In the genomic region with DNA sequence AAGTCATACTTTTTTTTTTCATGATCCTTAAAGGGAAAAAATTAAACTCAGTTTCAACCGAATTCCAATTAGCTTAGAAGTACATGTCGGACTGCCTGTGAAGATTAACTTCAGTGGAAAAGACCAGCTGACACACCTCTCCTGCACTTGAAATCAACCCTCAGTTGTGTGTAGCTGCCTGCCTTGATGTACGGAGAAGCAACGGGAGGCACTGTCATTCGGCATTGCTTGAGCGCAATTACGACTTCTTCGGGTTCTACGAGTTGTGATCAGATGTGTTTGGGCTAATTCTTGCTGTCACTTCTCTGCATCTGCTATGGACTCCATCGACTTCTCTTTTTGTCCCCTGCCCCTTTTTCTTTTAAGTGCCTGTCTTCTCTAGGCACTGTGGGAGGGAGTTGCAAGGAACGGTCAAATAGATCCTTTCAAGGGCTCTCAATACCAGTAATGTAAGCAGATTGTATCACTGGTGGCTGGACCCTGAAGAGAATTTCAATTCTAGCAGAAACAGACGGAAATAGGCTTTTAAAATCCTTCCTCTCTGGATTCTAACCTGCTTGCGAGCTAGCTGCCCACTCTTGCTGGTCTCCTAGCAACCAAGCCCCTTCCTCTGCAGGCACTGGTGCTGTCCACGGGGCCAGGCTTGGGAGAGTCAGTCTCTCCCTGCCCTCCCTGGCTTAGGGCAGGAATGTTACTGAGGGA, we compare ENCODE assay signal across 10 mouse cellular contexts. TPM values are rescaled to one million over a fixed set of nuclear protein-coding genes. Genes with fewer than 3 reads are reported as not detected.
DNase-seq lines count a peak whose midpoint lies in the region; ATAC-seq and TF ChIP-seq lines count a peak whose summit lies in the region.
"Had no signal": no experiment of that assay in that cellular context is flagged by ENCODE, and none has a peak within 500 bp of the region (broad histone marks: within the 10 kb centered on the region; RNA-seq: fewer than 3 reads in every experiment).

No protein-coding gene starts in this region.

- peak overlapping the region; percentile 35; the same call in 1 of the 2 replicates for H3K27ac ChIP-seq in intestine, embryonic 14.5 days (ENCODE audit: low read depth)
- no peak overlapping the region for H3K27ac ChIP-seq in intestine, postnatal 0 days (ENCODE audit: low read depth, low read length)
- peak overlapping the region; percentile 32; the same call in 1 of the 2 replicates for H3K27ac ChIP-seq in hindbrain, embryonic 12.5 days
- peak overlapping the region; percentile 84 for H3K27ac ChIP-seq in midbrain, embryonic 16.5 days (ENCODE audit: low read length)

- 29% methylated on average over 14 of the region's 14 CpGs for WGBS in intestine, embryonic 14.5 days
- WGBS in intestine, postnatal 0 days = 46% methylated on average over 14 of the region's 14 CpGs
- WGBS in hindbrain, embryonic 12.5 days = 20% methylated on average over 14 of the region's 14 CpGs
- 8% methylated on average over 14 of the region's 14 CpGs for WGBS in midbrain, embryonic 16.5 days

- no peak overlapping the region for H3K4me3 ChIP-seq in intestine, embryonic 14.5 days (ENCODE audit: low read depth, low read length)
- H3K4me3 ChIP-seq in intestine, postnatal 0 days (ENCODE audit: low read depth, low read length) = no peak overlapping the region
- H3K4me3 ChIP-seq in hindbrain, embryonic 12.5 days = peak overlapping the region; percentile 6; the same call in 1 of the 2 replicates
- peak overlapping the region; percentile 14; the same call in 1 of the 2 replicates for H3K4me3 ChIP-seq in midbrain, embryonic 16.5 days (ENCODE audit: low read depth, low read length)
- H3K4me3 ChIP-seq: megakaryocyte, embryonic 14.5 days had no signal

- DNase-seq in intestine, embryonic 14.5 days (ENCODE audit: low spot score) = peak; percentile 56
- DNase-seq in embryo, embryonic 11 days = peak; percentile 79
- DNase-seq in c-Kit-positive CD71-positive TER-119-positive erythroid progenitor cells, embryonic 14.5 days (ENCODE audit: low spot score) = no peak
- DNase-seq in spleen, postnatal 14 days (ENCODE audit: low spot score in 2 of 2) = no peak
- DNase-seq in layer of hippocampus, adult 9-10 months (ENCODE audit: low spot score) = no peak

- no peak for ATAC-seq in intestine, embryonic 14.5 days (replicated peaks; ENCODE audit: low FRiP score, low TSS enrichment, low read depth)
- no peak for ATAC-seq in intestine, postnatal 0 days
- peak; percentile 81 for ATAC-seq in hindbrain, embryonic 12.5 days (ENCODE audit: low FRiP score)
- ATAC-seq in midbrain, embryonic 16.5 days = peak; percentile 96

- peak overlapping the region; percentile 32 for H3K4me2 ChIP-seq in intestine, embryonic 14.5 days (ENCODE audit: low read length)
- H3K4me2 ChIP-seq in intestine, postnatal 0 days (replicated peaks; ENCODE audit: low read depth) = no peak overlapping the region; the same call in 1 of the 2 replicates
- peak overlapping the region; percentile 50 for H3K4me2 ChIP-seq in hindbrain, embryonic 12.5 days (replicated peaks)
- peak overlapping the region; percentile 49 for H3K4me2 ChIP-seq in midbrain, embryonic 16.5 days (ENCODE audit: low read length)

- H3K4me1 ChIP-seq in intestine, embryonic 14.5 days (replicated peaks; ENCODE audit: control insufficient read depth, insufficient read depth, low read length) = peaks cover 20% of the 10 kb centered on the region
- H3K4me1 ChIP-seq in intestine, postnatal 0 days (replicated peaks; ENCODE audit: control insufficient read depth, insufficient read depth, low read length) = no peaks in the 10 kb centered on the region
- peaks cover 30% of the 10 kb centered on the region for H3K4me1 ChIP-seq in hindbrain, embryonic 12.5 days
- peaks cover 31% of the 10 kb centered on the region for H3K4me1 ChIP-seq in midbrain, embryonic 16.5 days (ENCODE audit: control insufficient read depth, insufficient read depth, low read length)
- H3K4me1 ChIP-seq: megakaryocyte, embryonic 14.5 days had no signal

- H3K9me3 ChIP-seq in intestine, embryonic 14.5 days (ENCODE audit: control insufficient read depth, low read length) = no peaks in the 10 kb centered on the region
- H3K9me3 ChIP-seq in intestine, postnatal 0 days (ENCODE audit: control insufficient read depth) = no peaks in the 10 kb centered on the region
- no peaks in the 10 kb centered on the region for H3K9me3 ChIP-seq in hindbrain, embryonic 12.5 days (replicated peaks)
- H3K9me3 ChIP-seq in midbrain, embryonic 16.5 days (replicated peaks; ENCODE audit: control insufficient read depth, low read length, poor library complexity, severe bottlenecking) = no peaks in the 10 kb centered on the region
- H3K9me3 ChIP-seq: megakaryocyte, embryonic 14.5 days had no signal

- no peaks in the 10 kb centered on the region for H3K36me3 ChIP-seq in intestine, embryonic 14.5 days (ENCODE audit: control insufficient read depth, insufficient read depth, low read length)
- no peaks in the 10 kb centered on the region for H3K36me3 ChIP-seq in intestine, postnatal 0 days (ENCODE audit: control insufficient read depth, insufficient read depth)
- H3K36me3 ChIP-seq in hindbrain, embryonic 12.5 days = no peaks in the 10 kb centered on the region
- no peaks in the 10 kb centered on the region for H3K36me3 ChIP-seq in midbrain, embryonic 16.5 days (ENCODE audit: control insufficient read depth, insufficient read depth, low read length)

- TF ChIP-seq CTCF in intestine, postnatal 0 days (IDR thresholded peaks at IDR 0.05; ENCODE audit: low read depth) = no peak

- no peaks in the 10 kb centered on the region for H3K27me3 ChIP-seq in intestine, embryonic 14.5 days (replicated peaks; ENCODE audit: control insufficient read depth, insufficient read depth, low read length)
- no peaks in the 10 kb centered on the region for H3K27me3 ChIP-seq in intestine, postnatal 0 days (replicated peaks; ENCODE audit: control insufficient read depth, insufficient read depth, low read length)
- peaks cover 3% of the 10 kb centered on the region; the same call in 1 of the 2 replicates for H3K27me3 ChIP-seq in hindbrain, embryonic 12.5 days
- no peaks in the 10 kb centered on the region for H3K27me3 ChIP-seq in midbrain, embryonic 16.5 days (ENCODE audit: control insufficient read depth, insufficient read depth, low read depth, low read length)
- H3K27me3 ChIP-seq: CH12.LX had no signal

- H3K9ac ChIP-seq in intestine, embryonic 14.5 days (ENCODE audit: low read length) = no peak overlapping the region
- no peak overlapping the region for H3K9ac ChIP-seq in intestine, postnatal 0 days (ENCODE audit: low read depth, low read length)
- peak overlapping the region; percentile 0; the same call in 1 of the 2 replicates for H3K9ac ChIP-seq in hindbrain, embryonic 12.5 days
- no peak overlapping the region for H3K9ac ChIP-seq in midbrain, embryonic 16.5 days (ENCODE audit: low read depth, low read length)

RNA-seq across cellular contexts. Expression of a gene that starts 36.0 kb away (rescaled TPM):
- 37.6 and 41.5 TPM in 2 replicates for polyA plus RNA-seq in intestine, embryonic 14.5 days (2014; fragmentation: Nextera tagmentation; extraction: Ambion mirVana)
- 8.3 and 8.6 TPM in 2 replicates for polyA plus RNA-seq in intestine, postnatal 0 days (2015; fragmentation: Nextera tagmentation; extraction: Ambion mirVana)
- 62.7 and 66.0 TPM in 2 replicates for polyA plus RNA-seq in hindbrain, embryonic 12.5 days (2016; fragmentation: Nextera tagmentation; extraction: Ambion mirVana)
- polyA plus RNA-seq in midbrain, embryonic 16.5 days (2015; fragmentation: Nextera tagmentation; extraction: Ambion mirVana) = 48.6 and 51.2 TPM in 2 replicates

Comparison
In these comparisons a context has a peak if more than half of its experiments do, and no peak if none do; other contexts are left out.
1. ATAC-seq: peak in hindbrain, embryonic 12.5 days (single experiment) and midbrain, embryonic 16.5 days (single experiment); none in intestine, embryonic 14.5 days (single experiment) and intestine, postnatal 0 days (single experiment).
2. DNase-seq: peak in intestine, embryonic 14.5 days (single experiment) and embryo, embryonic 11 days (single experiment); none in c-Kit-positive CD71-positive TER-119-positive erythroid progenitor cells, embryonic 14.5 days (single experiment), spleen, postnatal 14 days (0 of 2) and layer of hippocampus, adult 9-10 months (single experiment).
3. H3K4me3 ChIP-seq: peak in hindbrain, embryonic 12.5 days (single experiment) and midbrain, embryonic 16.5 days (single experiment); none in intestine, embryonic 14.5 days (single experiment) and intestine, postnatal 0 days (single experiment).